Comparison of ENCODE assay signal across 18 mouse cellular contexts in the genomic region with DNA sequence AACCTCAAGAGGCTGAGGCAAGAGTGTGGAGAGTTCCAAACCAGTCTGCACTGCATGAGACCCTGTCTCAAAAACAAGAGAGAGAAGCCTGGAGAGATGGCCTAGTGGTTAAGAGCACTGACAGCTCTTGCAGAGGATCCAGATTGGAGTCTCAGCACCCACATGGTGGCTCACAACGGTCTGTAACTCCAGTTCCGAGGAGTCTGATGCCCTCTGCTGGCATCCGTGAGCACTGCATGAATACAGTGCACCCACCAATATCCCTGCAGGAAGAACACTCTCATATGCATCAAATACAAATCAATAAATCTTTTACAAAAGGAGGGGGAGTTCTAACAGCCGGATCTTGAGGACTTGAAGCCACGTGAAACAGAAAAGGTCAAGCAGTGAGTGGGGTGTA. TPM values are rescaled to one million over a fixed set of nuclear protein-coding genes. Genes with fewer than 3 reads are reported as not detected.
DNase-seq lines count a peak whose midpoint lies in the region; ATAC-seq and TF ChIP-seq lines count a peak whose summit lies in the region.
"Had no signal": no experiment of that assay in that cellular context is flagged by ENCODE, and none has a peak within 500 bp of the region (broad histone marks: within the 10 kb centered on the region; RNA-seq: fewer than 3 reads in every experiment).

No protein-coding gene starts in this region.

- no peak overlapping the region for H3K27ac ChIP-seq in heart, adult 2 months
- no peak overlapping the region for H3K27ac ChIP-seq in lung, embryonic 14.5 days (ENCODE audit: low read depth)
- H3K27ac ChIP-seq in small intestine, adult 2 months (ENCODE audit: insufficient read depth, low read depth, low read length), result no peak overlapping the region
- no peak overlapping the region for H3K27ac ChIP-seq in midbrain, embryonic 10.5 days (replicated peaks)
- H3K27ac ChIP-seq: embryonic facial prominence, embryonic 12.5 days; heart, embryonic 15.5 days; kidney, postnatal 0 days had no signal

- no peaks in the 10 kb centered on the region for H3K9me3 ChIP-seq in lung, embryonic 14.5 days (ENCODE audit: low read depth, low read length)
- H3K9me3 ChIP-seq in midbrain, embryonic 10.5 days (replicated peaks), result peaks cover 5% of the 10 kb centered on the region; the same call in 1 of the 2 replicates
- H3K9me3 ChIP-seq: heart, embryonic 15.5 days had no signal

- peak; percentile 48 for TF ChIP-seq CTCF in heart, adult 2 months (IDR thresholded peaks at IDR 0.05)
- TF ChIP-seq CTCF in lung, embryonic 14.5 days (IDR thresholded peaks at IDR 0.05; ENCODE audit: low read depth), result peak; percentile 50
- TF ChIP-seq CTCF in small intestine, adult 2 months (IDR thresholded peaks at IDR 0.05; ENCODE audit: extremely low read depth, insufficient read length, insufficient replicate concordance, low read depth, low read length), result peak; percentile 46; the same call in 1 of the 2 replicates

- H3K4me2 ChIP-seq in lung, embryonic 14.5 days, result no peak overlapping the region
- H3K4me2 ChIP-seq: embryonic facial prominence, embryonic 12.5 days; heart, embryonic 15.5 days had no signal

- no peaks in the 10 kb centered on the region for H3K36me3 ChIP-seq in heart, adult 2 months (ENCODE audit: control insufficient read depth, insufficient read depth, low read length)
- no peaks in the 10 kb centered on the region for H3K36me3 ChIP-seq in lung, embryonic 14.5 days (ENCODE audit: insufficient read depth)
- no peaks in the 10 kb centered on the region for H3K36me3 ChIP-seq in small intestine, adult 2 months (ENCODE audit: control insufficient read depth, insufficient read depth, low read length)
- H3K36me3 ChIP-seq in midbrain, embryonic 10.5 days, result no peaks in the 10 kb centered on the region
- H3K36me3 ChIP-seq: embryonic facial prominence, embryonic 12.5 days; heart, embryonic 15.5 days had no signal

- H3K9ac ChIP-seq in heart, adult 2 months (ENCODE audit: low read depth, low read length), result no peak overlapping the region
- H3K9ac ChIP-seq in lung, embryonic 14.5 days, result no peak overlapping the region
- H3K9ac ChIP-seq: embryonic facial prominence, embryonic 12.5 days; heart, embryonic 15.5 days had no signal

- no peaks in the 10 kb centered on the region for H3K27me3 ChIP-seq in heart, adult 2 months (ENCODE audit: control insufficient read depth, insufficient read depth, low read length)
- no peaks in the 10 kb centered on the region for H3K27me3 ChIP-seq in lung, embryonic 14.5 days (ENCODE audit: insufficient read depth, low read length)
- H3K27me3 ChIP-seq in small intestine, adult 2 months (ENCODE audit: control insufficient read depth, insufficient read depth, low read length), result no peaks in the 10 kb centered on the region
- 0 out of 2 replicates have a peak, but pooled peaks cover 8% of the 10 kb centered on the region for H3K27me3 ChIP-seq in midbrain, embryonic 10.5 days (ENCODE audit: low read depth, poor library complexity, severe bottlenecking)
- H3K27me3 ChIP-seq: embryonic facial prominence, embryonic 12.5 days; heart, embryonic 15.5 days had no signal

- no peaks in the 10 kb centered on the region for H3K4me1 ChIP-seq in heart, adult 2 months (ENCODE audit: control insufficient read depth, insufficient read depth, low read length)
- H3K4me1 ChIP-seq in lung, embryonic 14.5 days (ENCODE audit: insufficient read depth), result no peaks in the 10 kb centered on the region
- no peaks in the 10 kb centered on the region for H3K4me1 ChIP-seq in small intestine, adult 2 months (ENCODE audit: control insufficient read depth, insufficient read depth, insufficient read length, low read length)
- 0 out of 2 replicates have a peak, but pooled peaks cover 7% of the 10 kb centered on the region for H3K4me1 ChIP-seq in midbrain, embryonic 10.5 days
- H3K4me1 ChIP-seq: embryonic facial prominence, embryonic 12.5 days; heart, embryonic 15.5 days had no signal

- 80% methylated on average over 5 of the region's 5 CpGs for WGBS in heart, adult 2 months
- WGBS in lung, embryonic 14.5 days, result 79% methylated on average over 5 of the region's 5 CpGs
- 79% methylated on average over 5 of the region's 5 CpGs for whole genome bisulfite sequencing in small intestine, adult 2 months
- 84% methylated on average over 5 of the region's 5 CpGs for WGBS in midbrain, embryonic 10.5 days

- no peak for ATAC-seq in lung, embryonic 14.5 days (ENCODE audit: insufficient read depth)
- ATAC-seq: forebrain, embryonic 16.5 days; midbrain, embryonic 16.5 days had no signal

- no peak overlapping the region for H3K4me3 ChIP-seq in heart, adult 2 months
- H3K4me3 ChIP-seq in lung, embryonic 14.5 days (ENCODE audit: low read depth, low read length), result no peak overlapping the region
- H3K4me3 ChIP-seq in small intestine, adult 2 months (ENCODE audit: low read depth, low read length), result no peak overlapping the region
- no peak overlapping the region for H3K4me3 ChIP-seq in midbrain, embryonic 10.5 days
- H3K4me3 ChIP-seq: embryonic facial prominence, embryonic 12.5 days; heart, embryonic 15.5 days had no signal

- intact Hi-C loops in heart, adult 2 months (cut with DNase I), result no loop called here

- no peaks in the 10 kb centered on the region for H3K79me2 ChIP-seq in heart, adult 2 months (replicated peaks; ENCODE audit: control insufficient read depth, insufficient read depth, low read length)

- no peak for TF ChIP-seq EP300 in heart, adult 2 months (IDR thresholded peaks at IDR 0.05; ENCODE audit: insufficient read depth, low read depth, low read length)

- no peak for TF ChIP-seq POLR2A in heart, adult 2 months (IDR thresholded peaks at IDR 0.05; ENCODE audit: insufficient read depth, low read depth, low read length)
- no peak for TF ChIP-seq POLR2A in small intestine, adult 2 months (IDR thresholded peaks at IDR 0.05; ENCODE audit: low read depth, low read length)

- DNase-seq in heart, adult 2 months, result no peak
- no peak for DNase-seq in heart, postnatal 4 days
- DNase-seq in lung, embryonic 14.5 days, result no peak
- DNase-seq in lung, postnatal 4 days, result no peak
- DNase-seq in ES-CJ7 (ENCODE audit: low read depth, low spot score), result peak; percentile 63
- DNase-seq in midbrain, embryonic 10.5 days (ENCODE audit: low spot score), result no peak
- DNase-seq: adrenal gland, postnatal 10 days; cerebellum, adult 8-10 months; heart, adult 11 months; lung, adult 18-20 months; right cerebral cortex, adult 18-20 months; thymus, postnatal 25 days had no signal

RNA-seq across cellular contexts. Expression of gene Fubp3, which starts 17.8 kb away (rescaled TPM):
- total RNA-seq in heart, adult 2 months (2021), result 10 to 100 TPM; 12.7 to 13.4 TPM
- 9.2 and 9.5 TPM in 2 replicates for polyA plus RNA-seq in heart, adult 2 months (2012; rRNA removed)
- 10 to 100 TPM; 38.0 to 41.5 TPM for total RNA-seq in heart, postnatal 4 days (2021)
- polyA plus RNA-seq in lung, embryonic 14.5 days (2014; fragmentation: Nextera tagmentation; extraction: Ambion mirVana), result 86.2 and 89.5 TPM in 2 replicates
- 16.5 and 23.3 TPM in 2 replicates for polyA plus RNA-seq in small intestine, adult 2 months (2012; rRNA removed)
- 86.8 and 95.7 TPM in 2 replicates for polyA plus RNA-seq in midbrain, embryonic 10.5 days (2016; fragmentation: Nextera tagmentation; extraction: Ambion mirVana)
